Mouse (Mus musculus) limb, embryonic 15.5 days (tissue): ENCODE results near the gene Txndc12. TPM values are rescaled to one million over a fixed set of nuclear protein-coding genes. Genes with fewer than 3 reads are reported as not detected.

Experiments
- ATAC-seq: fragments of 200-750 bp; cut with Nextera tagmentation; 2 replicates; pipeline ENCODE4 v1.8.0; 2017; ENCODE audit warnings: low read depth, moderate TSS enrichment; ENCODE audit not compliant: insufficient number of reproducible peaks, low FRiP score, low TSS enrichment
- H3K27ac ChIP-seq: fragments of 300-500 bp; sonication (generic); 2 replicates; pipeline ENCODE4 v1.5.1; 2015; ENCODE audit warnings: moderate library complexity, mild to moderate bottlenecking, inconsistent platforms
- H3K27me3 ChIP-seq: fragments of 300-500 bp; sonication (generic); 2 replicates; pipeline ENCODE4 v1.6.1; 2015; ENCODE audit warnings: inconsistent platforms
- H3K36me3 ChIP-seq: fragments of 300-500 bp; sonication (generic); 2 replicates; pipeline ENCODE4 v1.6.1; 2015; ENCODE audit warnings: inconsistent platforms
- H3K4me1 ChIP-seq: fragments of 300-500 bp; sonication (generic); 2 replicates; pipeline ENCODE4 v1.6.1; 2015; ENCODE audit warnings: inconsistent platforms
- H3K4me2 ChIP-seq: fragments of 300-500 bp; sonication (generic); 2 replicates; pipeline ENCODE4 v1.6.1; 2015; ENCODE audit warnings: mild to moderate bottlenecking, inconsistent platforms
- H3K4me3 ChIP-seq: fragments of 300-500 bp; sonication (generic); 2 replicates; pipeline ENCODE4 v1.5.1; 2015; ENCODE audit warnings: mild to moderate bottlenecking, inconsistent platforms
- H3K9ac ChIP-seq: fragments of 300-500 bp; sonication (generic); 2 replicates; pipeline ENCODE4 v1.6.1; 2015; ENCODE audit warnings: inconsistent platforms
- H3K9me3 ChIP-seq: fragments of 300-500 bp; sonication (generic); 2 replicates; pipeline ENCODE4 v1.6.1; 2016; ENCODE audit warnings: inconsistent platforms
- WGBS: fragments of 180-500 bp; shearing (Covaris S2); methylation state at CpG from one replicate; pipeline ENCODE4 v1.1.7; 2015; 5-methylcytosine and 5-hydroxymethylcytosine counted together
- polyA plus RNA-seq: library from polyadenylated mRNA; unstranded; fragments of >200 nt; fragmentation: Nextera tagmentation; extraction: Ambion mirVana; gene quantifications from 2 replicates; pipeline ENCODE4 v1.2.1, GENCODE M21; 2015

Gene Txndc12
- polyA plus RNA-seq, 1 experiment from 2014 or later, result 112 TPM

- Histone ChIP-seq H3K9ac (no peak overlapping the region), H3K27ac (no peak overlapping the region), H3K36me3 (peaks cover 54% of the 10 kb centered on the region), H3K4me3 (no peak overlapping the region), H3K4me1 (0 out of 2 replicates have a peak, but pooled peaks cover under 1% of the 10 kb centered on the region), H3K27me3 (no peaks in the 10 kb centered on the region), H3K9me3 (no peaks in the 10 kb centered on the region), H3K4me2 (no peak overlapping the region)
- WGBS, result 79% methylated on average over 2 of the region's 2 CpGs
- ATAC-seq, result no peak
Observed at GRCm38 (mm10) chr4:108826643-108827042, 7.8 kb upstream of the Txndc12 start.

- H3K9me3 ChIP-seq, result no peaks in the 10 kb centered on the region
- peaks cover 11% of the 10 kb centered on the region for H3K4me1 ChIP-seq
- H3K9ac ChIP-seq, result no peak overlapping the region
- no peak overlapping the region for H3K4me3 ChIP-seq
- H3K27ac ChIP-seq, result no peak overlapping the region
- H3K4me2 ChIP-seq, result no peak overlapping the region
- no peaks in the 10 kb centered on the region for H3K27me3 ChIP-seq
- no peak for ATAC-seq
- peaks cover 24% of the 10 kb centered on the region for H3K36me3 ChIP-seq
- WGBS, result 67% methylated on average over 1 of the region's 1 CpGs
Observed at GRCm38 (mm10) chr4:108830698-108831097, 3.7 kb upstream of the Txndc12 start.

- no peaks in the 10 kb centered on the region for H3K27me3 ChIP-seq
- H3K36me3 ChIP-seq, result peaks cover 13% of the 10 kb centered on the region
- H3K4me1 ChIP-seq, result peaks cover 23% of the 10 kb centered on the region
- WGBS, result under 1% methylated on average over 71 of the region's 73 CpGs
- peak within 1 kb of the TSS; percentile 57 for H3K4me2 ChIP-seq
- no peaks in the 10 kb centered on the region for H3K9me3 ChIP-seq
- H3K9ac ChIP-seq, result peak within 1 kb of the TSS; percentile 92
- peak; percentile 94 for ATAC-seq
- peak within 1 kb of the TSS; percentile 98 for H3K27ac ChIP-seq
- H3K4me3 ChIP-seq, result peak within 1 kb of the TSS; percentile 93
Observed at GRCm38 (mm10) chr4:108832916-108833827, 1.2 kb upstream of the Txndc12 start, which contains the start of gene Btf3l4. Btf3l4 (minus strand) TSS chr4:108833614.

- ATAC-seq, result no peak
- H3K27me3 ChIP-seq, result no peaks in the 10 kb centered on the region
- peak overlapping the region; percentile 57 for H3K4me2 ChIP-seq
- no peaks in the 10 kb centered on the region for H3K9me3 ChIP-seq
- under 1% methylated on average over 6 of the region's 6 CpGs for WGBS
- H3K4me1 ChIP-seq, result peaks cover 24% of the 10 kb centered on the region
- H3K4me3 ChIP-seq, result peak overlapping the region; percentile 93
- peaks cover 10% of the 10 kb centered on the region for H3K36me3 ChIP-seq
- H3K9ac ChIP-seq, result peak overlapping the region; percentile 92
- peak overlapping the region; percentile 98 for H3K27ac ChIP-seq
Observed at GRCm38 (mm10) chr4:108833828-108834114, 630 bp upstream of the Txndc12 start.

GRCm38 (mm10) chr4:108834971-108835311 lies 540 bp downstream of the Txndc12 start:
- Histone ChIP-seq H3K9me3 (no peaks in the 10 kb centered on the region), H3K4me3 (peak overlapping the region; percentile 93), H3K27me3 (no peaks in the 10 kb centered on the region), H3K36me3 (peaks cover 5% of the 10 kb centered on the region; the same call in 1 of the 2 replicates), H3K4me2 (peak overlapping the region; percentile 57), H3K27ac (peak overlapping the region; percentile 98), H3K4me1 (peaks cover 24% of the 10 kb centered on the region), H3K9ac (peak overlapping the region; percentile 54)
- ATAC-seq, result no peak
- under 1% methylated on average over 15 of the region's 15 CpGs for WGBS

GRCm38 (mm10) chr4:108835496-108835895 lies 1.1 kb downstream of the Txndc12 start:
- H3K4me2 ChIP-seq, result peak overlapping the region; percentile 57
- H3K27ac ChIP-seq, result peak overlapping the region; percentile 98; the same call in 1 of the 2 replicates
- no peak for ATAC-seq
- no peaks in the 10 kb centered on the region for H3K9me3 ChIP-seq
- peaks cover 24% of the 10 kb centered on the region for H3K4me1 ChIP-seq
- WGBS, result 46% methylated on average over 3 of the region's 3 CpGs
- H3K27me3 ChIP-seq, result no peaks in the 10 kb centered on the region
- no peak overlapping the region for H3K9ac ChIP-seq
- peak overlapping the region; percentile 93 for H3K4me3 ChIP-seq
- peaks cover 2% of the 10 kb centered on the region; the same call in 1 of the 2 replicates for H3K36me3 ChIP-seq

GRCm38 (mm10) chr4:108838031-108838430 lies 3.6 kb downstream of the Txndc12 start:
- Histone ChIP-seq H3K27ac (peak overlapping the region; percentile 19), H3K9ac (no peak overlapping the region), H3K4me3 (no peak overlapping the region), H3K4me1 (peaks cover 17% of the 10 kb centered on the region), H3K9me3 (no peaks in the 10 kb centered on the region), H3K4me2 (no peak overlapping the region), H3K27me3 (no peaks in the 10 kb centered on the region), H3K36me3 (peaks cover 6% of the 10 kb centered on the region; the same call in 1 of the 2 replicates)
- ATAC-seq, result no peak
- WGBS, result 67% methylated on average over 4 of the region's 4 CpGs

- Histone ChIP-seq H3K4me2 (no peak overlapping the region), H3K36me3 (peaks cover 6% of the 10 kb centered on the region; the same call in 1 of the 2 replicates), H3K9me3 (no peaks in the 10 kb centered on the region), H3K27me3 (no peaks in the 10 kb centered on the region), H3K27ac (no peak overlapping the region), H3K4me1 (peaks cover 9% of the 10 kb centered on the region), H3K9ac (no peak overlapping the region), H3K4me3 (no peak overlapping the region)
- WGBS, result 91% methylated on average over 7 of the region's 7 CpGs
- no peak for ATAC-seq
Observed at GRCm38 (mm10) chr4:108841920-108842578, 7.6 kb downstream of the Txndc12 start.

- Histone ChIP-seq H3K9ac (no peak overlapping the region), H3K4me3 (no peak overlapping the region), H3K4me1 (peaks cover 3% of the 10 kb centered on the region)
Observed at GRCm38 (mm10) chr4:108843336-108843735, 8.9 kb downstream of the Txndc12 start.

GRCm38 (mm10) chr4:108845824-108846569 lies 11.6 kb downstream of the Txndc12 start:
- Histone ChIP-seq H3K27ac (no peak overlapping the region), H3K9me3 (no peaks in the 10 kb centered on the region), H3K36me3 (0 out of 2 replicates have a peak, but pooled peaks cover 4% of the 10 kb centered on the region), H3K9ac (no peak overlapping the region), H3K27me3 (no peaks in the 10 kb centered on the region), H3K4me1 (peaks cover 11% of the 10 kb centered on the region), H3K4me3 (no peak overlapping the region), H3K4me2 (no peak overlapping the region)
- 77% methylated on average over 5 of the region's 5 CpGs for WGBS
- ATAC-seq, result no peak

More at GRCm38 (mm10) chr4:108843336-108843735, 8.9 kb downstream of the Txndc12 start:
- Histone ChIP-seq H3K27me3 (no peaks in the 10 kb centered on the region), H3K27ac (no peak overlapping the region), H3K9me3 (no peaks in the 10 kb centered on the region), H3K36me3 (peaks cover 6% of the 10 kb centered on the region; the same call in 1 of the 2 replicates), H3K4me2 (no peak overlapping the region)
- ATAC-seq, result no peak

- WGBS, result under 1% methylated on average over 77 of the region's 77 CpGs
- Histone ChIP-seq H3K27ac (peak within 1 kb of the TSS; percentile 90), H3K4me2 (peak within 1 kb of the TSS; percentile 84), H3K4me1 (peaks cover 11% of the 10 kb centered on the region), H3K27me3 (no peaks in the 10 kb centered on the region), H3K9ac (peak within 1 kb of the TSS; percentile 76), H3K9me3 (no peaks in the 10 kb centered on the region), H3K4me3 (peak within 1 kb of the TSS; percentile 89), H3K36me3 (0 out of 2 replicates have a peak, but pooled peaks cover 4% of the 10 kb centered on the region)
- ATAC-seq, result peak; percentile 81; the same call in 1 of the 2 replicates
Observed at GRCm38 (mm10) chr4:108847715-108848504, 13.5 kb downstream of the Txndc12 start, which contains the start of gene Kti12. Kti12 (plus strand) TSS chr4:108847785.
